Mouse (Mus musculus) ovary, adult 10 weeks (tissue): ENCODE measurements around the gene Cacnb4. TPM values are rescaled to one million over a fixed set of nuclear protein-coding genes. Genes with fewer than 3 reads are reported as not detected.

Experiments used
- polyA plus RNA-seq: library from polyadenylated mRNA; stranded (reverse); fragments of 350-450 nt; fragmentation: Illumina TruSeq; extraction: RNeasy Lipid Tissue Mini Kit (QIAGEN cat#74804); gene quantifications from one replicate; pipeline ENCODE4 v1.2.3, GENCODE M21; 2014

Cacnb4 gene
- 1.8 TPM for polyA plus RNA-seq

GRCm38 (mm10) chr2:52676023-52676912, at the start of gene Cacnb4:
Cacnb4 (minus strand) TSS chr2:52676831.

GRCm38 (mm10) chr2:52424747-52425522, 251.7 kb downstream of the Cacnb4 start, which contains the start of gene Arl5a:
Arl5a (minus strand) TSS chr2:52424901.

GRCm38 (mm10) chr2:52378448-52378804, 298.2 kb downstream of the Cacnb4 start, which contains the start of gene Neb:
Neb (minus strand) TSS chr2:52378474.

Other genes with a start within 250 kb of the Cacnb4 start
- 49.0 TPM for gene Stam2, start 65.5 kb upstream of the Cacnb4 start, polyA plus RNA-seq
- 137 TPM for gene Fmnl2, start 181.0 kb upstream of the Cacnb4 start, polyA plus RNA-seq